Mouse (Mus musculus) heart, adult 8-10 months (tissue): ENCODE results near the gene Higd1a. TPM values are rescaled to one million over a fixed set of nuclear protein-coding genes. Genes with fewer than 3 reads are reported as not detected.

ENCODE experiments used
- DNase-seq: peaks from one replicate; pipeline ENCODE4 v3.0.0; 2022; ENCODE audit warnings: low spot score
- total RNA-seq, 4 experiments: library from RNA; stranded (reverse); gene quantifications; 2 replicates each; pipeline ENCODE4 v1.2.4; 2022

Gene Higd1a
- total RNA-seq, 4 experiments from 2014 or later: 186 to 221 (median 198) TPM

- DNase-seq: no peak
Measured at GRCm38 (mm10) chr9:121798887-121799520, 59.2 kb downstream of the Higd1a start.

Other genes with a start within 250 kb of the Higd1a start
- gene Lyzl4, start 216.3 kb downstream of the Higd1a start, total RNA-seq: not detected
- gene Vipr1, start 215.6 kb downstream of the Higd1a start, total RNA-seq: 1 to 10 TPM; 1.9 to 3.6 (median 2.1) TPM
- 1 to 10 TPM; 4.7 to 8.4 (median 7.1) TPM for gene Sec22c, start 152.9 kb downstream of the Higd1a start, total RNA-seq
- 100 to 1,000 TPM; 138 to 143 (median 139) TPM for gene Ss18l2, start 148.0 kb downstream of the Higd1a start, total RNA-seq
- 10 to 100 TPM; 24.5 to 39.2 (median 29.8) TPM for gene Nktr, start 139.2 kb downstream of the Higd1a start, total RNA-seq
- gene Zfp651, start 99.0 kb downstream of the Higd1a start, total RNA-seq: 100 to 1,000 TPM; 120 to 131 (median 129) TPM
- gene Klhl40, start 80.8 kb downstream of the Higd1a start, total RNA-seq: 10 to 100 TPM; 17.9 to 23.6 (median 20.0) TPM
- 100 to 1,000 TPM; 100 to 119 (median 118) TPM for gene Hhatl, start 65.9 kb downstream of the Higd1a start, total RNA-seq
- under 1 TPM in 2 of 4 experiments, not detected in 2; 0.12 to 0.27 TPM for gene Ccdc13, start 18.9 kb downstream of the Higd1a start, total RNA-seq
- 1 to 10 TPM in 3 of 4 experiments, under 1 TPM in 1; 0.87 to 2.2 (median 1.3) TPM for gene Ackr2, start 40.0 kb upstream of the Higd1a start, total RNA-seq
- gene Cyp8b1, start 57.9 kb upstream of the Higd1a start, total RNA-seq: not detected
- under 1 TPM; 0.31 to 0.79 (median 0.59) TPM for gene Fam198a, start 92.6 kb upstream of the Higd1a start, total RNA-seq
- 10 to 100 TPM; 15.6 to 18.2 (median 16.7) TPM for gene Pomgnt2, start 138.7 kb upstream of the Higd1a start, total RNA-seq